Mouse (Mus musculus): Measurements from ENCODE around the gene Zfp786. TPM values are rescaled to one million over a fixed set of nuclear protein-coding genes. Genes with fewer than 3 reads are reported as not detected.
"Not testable (repeated sequence)": the region's sequence is repeated elsewhere in the genome, so short reads cannot be mapped to it uniquely, and the experiment has no call there.

Gene Zfp786
- polyA plus RNA-seq, 1 experiment from 2014 or later, result 3.6 TPM

DNA sequence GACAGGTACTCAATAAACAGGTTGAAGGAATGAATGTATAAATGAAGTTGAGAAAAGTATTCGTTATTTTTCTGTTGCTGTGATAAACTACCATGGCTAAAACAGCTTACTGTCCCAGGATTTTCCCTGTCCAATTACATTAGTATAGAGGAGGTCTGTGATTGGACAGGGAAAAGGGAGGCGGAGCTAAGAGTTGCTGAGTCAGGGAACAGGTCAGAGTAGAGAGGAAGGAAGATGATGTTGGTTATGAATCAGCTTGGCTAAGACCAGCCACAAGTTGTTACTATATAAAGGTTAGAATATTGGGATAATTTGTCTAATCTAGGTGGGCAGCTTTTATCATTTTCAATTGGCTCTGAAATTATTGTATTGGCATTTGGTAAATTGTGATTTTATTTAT lies 39.9 kb downstream of the Zfp786 start:
- WGBS, result 59% methylated on average over 2 of the region's 2 CpGs
- no peak overlapping the region for H3K4me2 ChIP-seq (replicated peaks; ENCODE audit: low read depth, low read length)
- ATAC-seq (ENCODE audit: low FRiP score, low TSS enrichment), result no peak

GRCm38 (mm10) chr6:47788821-47789220 lies 41.8 kb downstream of the Zfp786 start:
- Histone ChIP-seq H3K4me2 (replicated peaks; ENCODE audit: low read depth, low read length) (peak overlapping the region; percentile 57), H3K4me1 (ENCODE audit: insufficient read depth, low read length) (peaks cover 6% of the 10 kb centered on the region), H3K4me3 (ENCODE audit: low read length) (peak overlapping the region; percentile 51), H3K36me3 (ENCODE audit: insufficient read depth, low read length) (no peaks in the 10 kb centered on the region), H3K27me3 (ENCODE audit: insufficient read depth, low read length) (no peaks in the 10 kb centered on the region), H3K9me3 (ENCODE audit: low read length) (no peaks in the 10 kb centered on the region), H3K9ac (replicated peaks; ENCODE audit: low read length) (peak overlapping the region; percentile 78), H3K27ac (ENCODE audit: low read length) (peak overlapping the region; percentile 96)
- WGBS, result 32% methylated on average over 3 of the region's 3 CpGs
- no peak for ATAC-seq (ENCODE audit: low FRiP score, low TSS enrichment)

More for the DNA sequence above, 39.9 kb downstream of the Zfp786 start:
- H3K4me3 ChIP-seq (ENCODE audit: low read length), result no peak overlapping the region
- peaks cover 15% of the 10 kb centered on the region for H3K36me3 ChIP-seq (ENCODE audit: insufficient read depth, low read length)
- H3K9ac ChIP-seq (replicated peaks; ENCODE audit: low read length), result no peak overlapping the region
- no peak overlapping the region for H3K27ac ChIP-seq (ENCODE audit: low read length)
- no peaks in the 10 kb centered on the region for H3K9me3 ChIP-seq (ENCODE audit: low read length)
- peaks cover 6% of the 10 kb centered on the region for H3K4me1 ChIP-seq (ENCODE audit: insufficient read depth, low read length)
- H3K27me3 ChIP-seq (ENCODE audit: insufficient read depth, low read length), result no peaks in the 10 kb centered on the region

GRCm38 (mm10) chr6:47787941-47788736 lies 42.5 kb downstream of the Zfp786 start:
- Histone ChIP-seq H3K4me1 (ENCODE audit: insufficient read depth, low read length) (peaks cover 6% of the 10 kb centered on the region), H3K9ac (replicated peaks; ENCODE audit: low read length) (peak overlapping the region; percentile 78), H3K36me3 (ENCODE audit: insufficient read depth, low read length) (no peaks in the 10 kb centered on the region), H3K27ac (ENCODE audit: low read length) (peak overlapping the region; percentile 96), H3K27me3 (ENCODE audit: insufficient read depth, low read length) (no peaks in the 10 kb centered on the region), H3K9me3 (ENCODE audit: low read length) (no peaks in the 10 kb centered on the region), H3K4me3 (ENCODE audit: low read length) (peak overlapping the region; percentile 51), H3K4me2 (replicated peaks; ENCODE audit: low read depth, low read length) (peak overlapping the region; percentile 57)
- peak; percentile 96 for ATAC-seq (ENCODE audit: low FRiP score, low TSS enrichment)
- WGBS, result under 1% methylated on average over 18 of the region's 18 CpGs

- H3K4me3 ChIP-seq (ENCODE audit: low read length), result no peak overlapping the region
- peaks cover 6% of the 10 kb centered on the region for H3K4me1 ChIP-seq (ENCODE audit: insufficient read depth, low read length)
- no peak overlapping the region for H3K4me2 ChIP-seq (replicated peaks; ENCODE audit: low read depth, low read length)
- no peaks in the 10 kb centered on the region for H3K27me3 ChIP-seq (ENCODE audit: insufficient read depth, low read length)
- 75% methylated on average over 5 of the region's 5 CpGs for WGBS
- H3K36me3 ChIP-seq (ENCODE audit: insufficient read depth, low read length), result no peaks in the 10 kb centered on the region
- no peak overlapping the region for H3K27ac ChIP-seq (ENCODE audit: low read length)
- no peak for ATAC-seq (ENCODE audit: low FRiP score, low TSS enrichment)
- no peaks in the 10 kb centered on the region for H3K9me3 ChIP-seq (ENCODE audit: low read length)
- 0 out of 2 replicates have a peak overlapping the region, but pooled peaks have one; percentile 31 for H3K9ac ChIP-seq (replicated peaks; ENCODE audit: low read length)
These were observed 45.8 kb downstream of the Zfp786 start for GRCm38 (mm10) chr6:47784707-47785412.

- Histone ChIP-seq H3K9ac (replicated peaks; ENCODE audit: low read length) (peak overlapping the region; percentile 67), H3K4me3 (ENCODE audit: low read length) (peak overlapping the region; percentile 65), H3K27ac (ENCODE audit: low read length) (peak overlapping the region; percentile 84), H3K4me2 (replicated peaks; ENCODE audit: low read depth, low read length) (peak overlapping the region; percentile 50), H3K9me3 (ENCODE audit: low read length) (no peaks in the 10 kb centered on the region), H3K36me3 (ENCODE audit: insufficient read depth, low read length) (no peaks in the 10 kb centered on the region), H3K4me1 (ENCODE audit: insufficient read depth, low read length) (no peaks in the 10 kb centered on the region; the same call in 1 of the 2 replicates), H3K27me3 (ENCODE audit: insufficient read depth, low read length) (no peaks in the 10 kb centered on the region)
- ATAC-seq (ENCODE audit: low FRiP score, low TSS enrichment), result peak; percentile 82
- WGBS, result under 1% methylated on average over 21 of the region's 21 CpGs
These were observed 49.3 kb downstream of the Zfp786 start for GRCm38 (mm10) chr6:47781091-47781968.

GRCm38 (mm10) chr6:47780576-47781013 lies 50.1 kb downstream of the Zfp786 start:
- peak; percentile 28; the same call in 1 of the 2 replicates for ATAC-seq (ENCODE audit: low FRiP score, low TSS enrichment)

GRCm38 (mm10) chr6:47771760-47772159 lies 58.9 kb downstream of the Zfp786 start:
- 45% methylated on average over 7 of the region's 19 CpGs for WGBS
- not testable (repeated sequence) for H3K9ac ChIP-seq (replicated peaks; ENCODE audit: low read length); H3K36me3 ChIP-seq (ENCODE audit: insufficient read depth, low read length); H3K4me3 ChIP-seq (ENCODE audit: low read length); H3K4me1 ChIP-seq (ENCODE audit: insufficient read depth, low read length); H3K27ac ChIP-seq (ENCODE audit: low read length); H3K9me3 ChIP-seq (ENCODE audit: low read length); ATAC-seq (ENCODE audit: low FRiP score, low TSS enrichment); H3K27me3 ChIP-seq (ENCODE audit: insufficient read depth, low read length)
- H3K4me2 ChIP-seq (replicated peaks; ENCODE audit: low read depth, low read length), result peak overlapping the region; percentile 35; the same call in 1 of the 2 replicates

More at GRCm38 (mm10) chr6:47780576-47781013, 50.1 kb downstream of the Zfp786 start:
- 15% methylated on average over 2 of the region's 2 CpGs for WGBS
- Histone ChIP-seq H3K36me3 (ENCODE audit: insufficient read depth, low read length) (no peaks in the 10 kb centered on the region), H3K27ac (ENCODE audit: low read length) (no peak overlapping the region; the same call in 1 of the 2 replicates), H3K9ac (replicated peaks; ENCODE audit: low read length) (no peak overlapping the region), H3K27me3 (ENCODE audit: insufficient read depth, low read length) (no peaks in the 10 kb centered on the region), H3K4me2 (replicated peaks; ENCODE audit: low read depth, low read length) (peak overlapping the region; percentile 50), H3K9me3 (ENCODE audit: low read length) (no peaks in the 10 kb centered on the region), H3K4me3 (ENCODE audit: low read length) (peak overlapping the region; percentile 65), H3K4me1 (ENCODE audit: insufficient read depth, low read length) (no peaks in the 10 kb centered on the region; the same call in 1 of the 2 replicates)

- not testable (repeated sequence) for H3K4me3 ChIP-seq (ENCODE audit: low read length); H3K36me3 ChIP-seq (ENCODE audit: insufficient read depth, low read length); H3K4me2 ChIP-seq (replicated peaks; ENCODE audit: low read depth, low read length); H3K9ac ChIP-seq (replicated peaks; ENCODE audit: low read length); H3K27me3 ChIP-seq (ENCODE audit: insufficient read depth, low read length); H3K9me3 ChIP-seq (ENCODE audit: low read length); H3K4me1 ChIP-seq (ENCODE audit: insufficient read depth, low read length); ATAC-seq (ENCODE audit: low FRiP score, low TSS enrichment); H3K27ac ChIP-seq (ENCODE audit: low read length)
- 76% methylated on average over 12 of the region's 12 CpGs for WGBS
These were observed 59.6 kb downstream of the Zfp786 start for GRCm38 (mm10) chr6:47771113-47771512.

- not testable (repeated sequence) for H3K9me3 ChIP-seq (ENCODE audit: low read length); H3K27ac ChIP-seq (ENCODE audit: low read length); ATAC-seq (ENCODE audit: low FRiP score, low TSS enrichment); H3K9ac ChIP-seq (replicated peaks; ENCODE audit: low read length); H3K4me1 ChIP-seq (ENCODE audit: insufficient read depth, low read length); H3K27me3 ChIP-seq (ENCODE audit: insufficient read depth, low read length); H3K36me3 ChIP-seq (ENCODE audit: insufficient read depth, low read length); H3K4me3 ChIP-seq (ENCODE audit: low read length); H3K4me2 ChIP-seq (replicated peaks; ENCODE audit: low read depth, low read length)
- 82% methylated on average over 4 of the region's 4 CpGs for WGBS
These were observed 60.8 kb downstream of the Zfp786 start for GRCm38 (mm10) chr6:47769861-47770260.
